Mouse (Mus musculus) lung, postnatal 0 days (tissue): Measurements from ENCODE around the gene Mcub.

Experiments
- CTCF ChIP-seq: IDR thresholded peaks from 2 replicates; pipeline ENCODE4 v1.5.1; 2016; ENCODE audit warnings: antibody characterized with exemption, mild to moderate bottlenecking
- EP300 ChIP-seq: IDR thresholded peaks from 2 replicates; pipeline ENCODE4 v1.6.1; 2016; ENCODE audit warnings: antibody characterized with exemption, mild to moderate bottlenecking, control low read depth

- TF ChIP-seq CTCF (no peak), EP300 (no peak)
Measured at GRCm38 (mm10) chr3:129898886-129899285, 71.1 kb downstream of the Mcub start.
